Mouse (Mus musculus): Measurements from ENCODE around the gene Gm17268. TPM values are rescaled to one million over a fixed set of nuclear protein-coding genes. Genes with fewer than 3 reads are reported as not detected.

Gene Gm17268
- total RNA-seq, 1 experiment from 2014 or later = not detected

- no peak for DNase-seq
These were observed 6.2 kb downstream of the Gm17268 start for GRCm38 (mm10) chr11:82032136-82032535.

- peak; percentile 25 for DNase-seq
These were observed 8.2 kb downstream of the Gm17268 start for GRCm38 (mm10) chr11:82030171-82030570.

- DNase-seq = peak; percentile 44
These were observed 14.6 kb downstream of the Gm17268 start for GRCm38 (mm10) chr11:82023769-82024168.

GRCm38 (mm10) chr11:82022504-82023056, 15.8 kb downstream of the Gm17268 start:
- DNase-seq = no peak

GRCm38 (mm10) chr11:82021406-82021805, 17.0 kb downstream of the Gm17268 start:
- no peak for DNase-seq

GRCm38 (mm10) chr11:82019793-82020192, 18.6 kb downstream of the Gm17268 start:
- no peak for DNase-seq

- no peak for DNase-seq
These were observed 19.0 kb downstream of the Gm17268 start for GRCm38 (mm10) chr11:82019389-82019788.

- DNase-seq = no peak
These were observed 22.1 kb downstream of the Gm17268 start for GRCm38 (mm10) chr11:82016181-82016780.

- no peak for DNase-seq
These were observed 23.3 kb downstream of the Gm17268 start for GRCm38 (mm10) chr11:82015066-82015465.

- no peak for DNase-seq
These were observed 24.6 kb downstream of the Gm17268 start for GRCm38 (mm10) chr11:82013756-82014155.

GRCm38 (mm10) chr11:82011411-82012193, 26.8 kb downstream of the Gm17268 start:
- no peak for DNase-seq

GRCm38 (mm10) chr11:82010115-82010514, 28.2 kb downstream of the Gm17268 start:
- no peak for DNase-seq

- peak; percentile 49 for DNase-seq
These were observed 31.5 kb downstream of the Gm17268 start for GRCm38 (mm10) chr11:82006796-82007423.

- DNase-seq = no peak
These were observed 33.6 kb downstream of the Gm17268 start for GRCm38 (mm10) chr11:82004810-82005209.

- DNase-seq = no peak
These were observed 37.8 kb downstream of the Gm17268 start for GRCm38 (mm10) chr11:82000581-82000980.

GRCm38 (mm10) chr11:81999469-81999868, 38.9 kb downstream of the Gm17268 start:
- no peak for DNase-seq

- no peak for DNase-seq
These were observed 39.7 kb downstream of the Gm17268 start for GRCm38 (mm10) chr11:81998646-81999045.

GRCm38 (mm10) chr11:81997085-81997484, 41.3 kb downstream of the Gm17268 start:
- DNase-seq = no peak

GRCm38 (mm10) chr11:81996172-81996841, 42.1 kb downstream of the Gm17268 start:
- peak; percentile 71 for DNase-seq

GRCm38 (mm10) chr11:81983146-81983545, 55.2 kb downstream of the Gm17268 start:
- peak; percentile 65 for DNase-seq

- no peak for DNase-seq
These were observed 56.2 kb downstream of the Gm17268 start for GRCm38 (mm10) chr11:81982191-81982590.

All from adrenal gland, postnatal 25 days (tissue).